Mouse (Mus musculus) bone marrow, adult 2 months (tissue): ENCODE results near the gene Pex11a. TPM values are rescaled to one million over a fixed set of nuclear protein-coding genes. Genes with fewer than 3 reads are reported as not detected.

Source experiments
- H3K27ac ChIP-seq: fragments of 200-500 bp; 2 replicates; pipeline ENCODE4 v1.5.1; 2012; ENCODE audit warnings: low read depth, mild to moderate bottlenecking, control low read depth, inconsistent platforms, low read length; ENCODE audit not compliant: control insufficient read depth, poor library complexity, insufficient read depth
- H3K4me1 ChIP-seq: fragments of 200-500 bp; 2 replicates; pipeline ENCODE4 v1.6.1; 2011; ENCODE audit warnings: low read length; ENCODE audit not compliant: control insufficient read depth, insufficient read depth
- H3K4me3 ChIP-seq: fragments of 200-500 bp; replicated peaks from 2 replicates; pipeline ENCODE3; 2011; ENCODE audit warnings: mild to moderate bottlenecking, low read depth, low read length, control low read depth; ENCODE audit not compliant: control insufficient read depth
- CTCF ChIP-seq: fragments of 200-500 bp; IDR thresholded peaks from 2 replicates; pipeline ENCODE4 v1.5.1; 2011; ENCODE audit warnings: low read length, control low read depth; ENCODE audit not compliant: control insufficient read depth, insufficient read depth
- POLR2A ChIP-seq: fragments of 200-500 bp; IDR thresholded peaks from 2 replicates; pipeline ENCODE4 v1.6.1; 2011; ENCODE audit warnings: low read depth, mild to moderate bottlenecking, control low read depth, low read length, borderline replicate concordance; ENCODE audit not compliant: control insufficient read depth
- WGBS: fragments of 180-500 bp; shearing (Covaris S2); methylation state at CpG from one replicate; pipeline ENCODE4 v1.1.7; 2018; 5-methylcytosine and 5-hydroxymethylcytosine counted together
- polyA plus RNA-seq: library from polyadenylated mRNA; stranded (reverse); fragments of >200 nt; gene quantifications from 2 replicates; pipeline ENCODE4 v1.2.4, GENCODE M21; 2011; ENCODE audit warnings: low replicate concordance; ENCODE audit not compliant: missing spikeins, insufficient read depth, insufficient read length

Pex11a gene
- polyA plus RNA-seq, 1 experiment: 4.9 TPM

GRCm38 (mm10) chr7:79744585-79744984 lies 1.7 kb upstream of the Pex11a start:
- 6% methylated on average over 5 of the region's 5 CpGs for WGBS
- Histone ChIP-seq H3K27ac (no peak overlapping the region), H3K4me1 (no peaks in the 10 kb centered on the region; the same call in 1 of the 2 replicates), H3K4me3 (no peak overlapping the region)
- no peak for TF ChIP-seq POLR2A
- no peak for TF ChIP-seq CTCF

GRCm38 (mm10) chr7:79744051-79744450 lies 1.1 kb upstream of the Pex11a start:
- TF ChIP-seq CTCF: no peak
- no peak for TF ChIP-seq POLR2A
- Histone ChIP-seq H3K27ac (no peak overlapping the region), H3K4me1 (no peaks in the 10 kb centered on the region; the same call in 1 of the 2 replicates), H3K4me3 (no peak overlapping the region)
- WGBS: 83% methylated on average over 9 of the region's 9 CpGs

DNA sequence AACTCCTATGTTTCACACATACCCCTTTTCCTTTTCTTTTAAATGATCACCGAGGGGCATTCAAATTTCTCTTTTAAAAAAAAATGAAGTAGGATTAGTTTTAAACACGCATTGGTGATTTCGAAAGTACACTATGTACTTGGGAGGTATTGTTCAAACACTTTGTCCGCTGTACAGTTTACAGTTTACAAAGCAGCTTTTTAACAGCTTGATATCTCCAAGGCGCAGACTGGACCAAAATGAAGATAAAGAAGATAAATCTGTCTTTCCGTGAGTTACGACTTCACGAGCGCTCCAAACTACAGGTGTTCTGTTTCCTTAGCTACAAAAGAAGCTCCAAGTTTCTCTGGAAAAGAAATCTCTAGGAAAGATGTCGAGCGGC lies 663 bp downstream of the Pex11a start:
- WGBS: 1% methylated on average over 11 of the region's 11 CpGs
- Histone ChIP-seq H3K27ac (no peak overlapping the region), H3K4me1 (no peaks in the 10 kb centered on the region; the same call in 1 of the 2 replicates), H3K4me3 (peak overlapping the region; percentile 77)
- TF ChIP-seq POLR2A: no peak
- no peak for TF ChIP-seq CTCF

DNA sequence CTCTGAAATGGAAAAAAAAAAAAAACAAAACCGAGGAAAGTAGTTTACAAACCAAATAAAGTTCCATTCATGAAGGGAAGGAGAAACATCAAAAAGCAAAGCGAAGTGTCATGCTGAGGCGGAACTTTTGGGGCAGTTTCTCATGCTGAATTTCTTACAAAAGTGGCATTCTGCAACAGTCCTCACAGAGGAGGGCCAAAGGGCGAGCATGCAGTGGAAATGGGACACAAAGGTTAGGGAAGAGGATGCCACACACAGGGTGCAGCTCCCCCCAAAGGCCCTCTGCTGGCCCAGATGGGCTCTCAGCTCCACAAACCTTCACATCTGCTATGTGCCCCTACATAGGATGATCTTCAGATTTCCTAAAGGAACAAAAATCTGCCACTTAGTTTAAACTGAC lies 2.7 kb downstream of the Pex11a start:
- Histone ChIP-seq H3K4me3 (no peak overlapping the region), H3K27ac (no peak overlapping the region), H3K4me1 (no peaks in the 10 kb centered on the region; the same call in 1 of the 2 replicates)
- no peak for TF ChIP-seq CTCF
- 80% methylated on average over 4 of the region's 4 CpGs for WGBS

- 86% methylated on average over 2 of the region's 2 CpGs for WGBS
- TF ChIP-seq CTCF (no peak), POLR2A (no peak)
- Histone ChIP-seq H3K4me3 (no peak overlapping the region), H3K4me1 (no peaks in the 10 kb centered on the region; the same call in 1 of the 2 replicates), H3K27ac (no peak overlapping the region)
These were observed 4.0 kb downstream of the Pex11a start for GRCm38 (mm10) chr7:79738913-79739312.

- Histone ChIP-seq H3K27ac (no peak overlapping the region), H3K4me1 (no peaks in the 10 kb centered on the region), H3K4me3 (no peak overlapping the region)
- TF ChIP-seq CTCF: no peak
- no peak for TF ChIP-seq POLR2A
- 92% methylated on average over 14 of the region's 14 CpGs for WGBS
These were observed 6.4 kb downstream of the Pex11a start for GRCm38 (mm10) chr7:79736511-79736910.

GRCm38 (mm10) chr7:79734563-79734962 lies 8.4 kb downstream of the Pex11a start:
- Histone ChIP-seq H3K27ac (no peak overlapping the region; the same call in 1 of the 2 replicates), H3K4me3 (no peak overlapping the region), H3K4me1 (no peaks in the 10 kb centered on the region)
- no peak for TF ChIP-seq POLR2A
- 86% methylated on average over 8 of the region's 8 CpGs for WGBS

GRCm38 (mm10) chr7:79732622-79733021 lies 10.3 kb downstream of the Pex11a start, which contains the start of gene Plin1:
Plin1 (minus strand) TSS chr7:79732903.
- no peak within 1 kb of the TSS for H3K27ac ChIP-seq
- H3K4me1 ChIP-seq: no peaks in the 10 kb centered on the region
- WGBS: 37% methylated on average over 4 of the region's 4 CpGs
- no peak within 1 kb of the TSS for H3K4me3 ChIP-seq
- TF ChIP-seq CTCF (no peak), POLR2A (no peak)

GRCm38 (mm10) chr7:79731438-79731837 lies 11.5 kb downstream of the Pex11a start:
- TF ChIP-seq POLR2A (no peak), CTCF (no peak)
- Histone ChIP-seq H3K4me3 (no peak overlapping the region), H3K27ac (no peak overlapping the region), H3K4me1 (no peaks in the 10 kb centered on the region)
- 83% methylated on average over 13 of the region's 13 CpGs for WGBS
